Mouse (Mus musculus) layer of hippocampus, postnatal 14 days (tissue): ENCODE measurements at regions not wholly inside any gene's neighbourhood (a gene's known extent, or its start where the extent isn't known, plus 50 kb on each side); places are given as distances from the start of the nearest gene placed in this dataset.

Experiments used
- DNase-seq, 2 experiments: peaks; one replicate each; pipeline ENCODE4 v3.0.0; 2021 to 2022; ENCODE audit warnings: low spot score in 2 of 2, mixed read lengths in 1 of 2

GRCm38 (mm10) chr2:6263565-6263964, 50.7 kb upstream of the Echdc3 start:
- DNase-seq: no peak

GRCm38 (mm10) chr2:6264085-6264783, 51.4 kb upstream of the Echdc3 start:
- DNase-seq: no peak

GRCm38 (mm10) chr2:6265117-6265516, 52.3 kb upstream of the Echdc3 start:
- no peak for DNase-seq

GRCm38 (mm10) chr2:6267066-6267465, 54.2 kb upstream of the Echdc3 start:
- no peak for DNase-seq

- peak in 1 of 2 experiments; percentile 27 for DNase-seq
These were observed 54.7 kb upstream of the Echdc3 start for GRCm38 (mm10) chr2:6267537-6267936.

GRCm38 (mm10) chr2:6272514-6272913, 50.0 kb upstream of the Usp6nl start:
- DNase-seq: no peak
